Mouse (Mus musculus): ENCODE measurements at regions not wholly inside any gene's neighbourhood (a gene's known extent, or its start where the extent isn't known, plus 50 kb on each side); places are given as distances from the start of the nearest gene placed in this dataset.

DNA sequence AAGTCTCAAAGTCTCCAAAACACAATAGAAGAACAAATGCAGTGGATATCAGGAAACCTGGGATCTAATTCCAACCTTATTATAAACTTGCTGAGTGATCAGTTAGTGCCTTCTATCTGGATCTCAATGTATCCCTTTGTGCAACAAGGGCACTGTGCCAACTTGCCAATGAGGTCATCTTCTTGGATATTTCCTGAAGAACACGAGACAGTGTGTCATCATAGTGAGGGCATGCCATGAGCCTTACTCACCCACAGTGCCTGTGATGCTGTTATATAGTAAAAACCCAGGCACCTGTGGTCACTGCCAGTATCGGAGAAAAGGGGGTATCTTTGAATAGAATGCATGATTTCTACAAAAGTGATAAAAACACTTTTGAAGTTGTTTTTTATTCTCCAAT, 60.2 kb upstream of the Cd34 start:
- peak; percentile 11 for DNase-seq (ENCODE audit: low spot score)

DNA sequence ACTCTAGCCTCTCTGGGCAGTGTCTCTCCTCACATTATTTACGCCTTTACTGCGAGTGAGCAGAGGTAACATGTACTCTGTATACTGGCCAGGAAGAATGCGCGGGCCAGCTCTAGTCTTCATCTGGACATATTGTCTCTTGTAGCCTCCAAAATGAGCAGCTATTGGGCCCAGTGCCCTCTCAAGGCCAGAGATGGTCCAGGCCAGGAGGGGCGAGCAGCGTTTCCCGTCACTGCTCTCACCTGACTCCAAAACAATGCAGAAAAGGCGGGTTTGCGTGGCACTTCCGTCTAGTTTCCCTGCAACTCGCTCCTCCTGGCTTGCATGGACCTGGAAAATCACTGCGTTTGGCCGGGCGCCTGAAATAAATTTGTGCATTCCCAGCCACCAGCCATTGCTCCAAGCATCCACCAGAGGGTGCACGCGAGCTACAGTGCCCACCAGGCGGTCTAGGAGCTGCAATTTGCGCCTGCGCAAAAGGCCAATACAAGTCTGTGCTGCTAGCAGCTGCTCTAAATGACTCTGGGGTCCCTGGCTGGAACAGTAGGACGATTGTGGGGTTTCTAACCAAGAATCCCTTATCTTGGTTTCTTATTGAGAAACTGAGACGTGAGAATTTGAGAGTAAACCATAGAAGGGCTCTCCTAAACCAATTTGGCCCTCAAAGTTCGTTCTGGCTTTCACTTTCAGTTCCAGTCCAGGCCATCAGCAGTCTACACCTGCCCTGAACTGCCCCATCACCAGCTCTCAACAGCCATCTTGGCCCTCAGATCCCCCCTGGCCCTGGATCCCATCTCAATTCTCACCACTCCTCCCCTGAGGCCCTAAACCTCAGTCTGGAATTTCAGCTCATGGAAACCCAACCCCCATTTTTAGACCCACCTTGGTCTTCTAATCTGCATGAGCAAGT, 59.0 kb upstream of the Cd34 start:
- peak; percentile 86 for DNase-seq (ENCODE audit: low spot score)

DNA sequence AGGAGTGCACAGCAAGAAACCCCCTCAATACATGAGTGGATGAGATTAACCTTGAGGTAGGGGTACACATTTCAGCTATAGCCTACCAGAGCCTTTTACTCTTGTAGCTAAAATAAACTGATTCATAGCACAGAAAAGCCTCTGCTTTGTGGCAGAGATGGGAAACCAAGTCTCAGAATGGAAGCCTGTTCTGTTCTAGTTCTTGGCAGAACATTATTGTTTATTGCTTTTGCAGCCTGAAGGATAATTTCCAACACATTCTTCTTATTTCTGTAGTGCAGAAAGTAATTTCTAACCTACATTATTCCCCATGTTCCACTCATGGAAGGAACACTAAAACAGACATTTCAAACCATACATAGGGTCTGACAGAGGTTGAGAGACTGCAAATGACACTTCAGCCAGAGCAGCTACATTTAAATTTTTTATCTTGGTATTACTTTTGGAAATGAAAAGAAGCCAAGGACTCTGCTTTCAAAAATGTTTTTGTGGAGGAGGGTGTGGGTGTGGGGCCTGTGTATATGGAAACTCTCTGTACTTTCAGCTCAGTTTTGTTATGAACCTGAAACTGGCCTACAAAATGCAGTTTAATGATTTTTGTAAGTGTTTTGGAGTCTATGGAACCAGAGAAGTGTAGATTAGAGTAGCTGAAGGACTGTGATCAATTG, 56.9 kb upstream of the Cd34 start:
- DNase-seq (ENCODE audit: low spot score) = peak; percentile 5

DNA sequence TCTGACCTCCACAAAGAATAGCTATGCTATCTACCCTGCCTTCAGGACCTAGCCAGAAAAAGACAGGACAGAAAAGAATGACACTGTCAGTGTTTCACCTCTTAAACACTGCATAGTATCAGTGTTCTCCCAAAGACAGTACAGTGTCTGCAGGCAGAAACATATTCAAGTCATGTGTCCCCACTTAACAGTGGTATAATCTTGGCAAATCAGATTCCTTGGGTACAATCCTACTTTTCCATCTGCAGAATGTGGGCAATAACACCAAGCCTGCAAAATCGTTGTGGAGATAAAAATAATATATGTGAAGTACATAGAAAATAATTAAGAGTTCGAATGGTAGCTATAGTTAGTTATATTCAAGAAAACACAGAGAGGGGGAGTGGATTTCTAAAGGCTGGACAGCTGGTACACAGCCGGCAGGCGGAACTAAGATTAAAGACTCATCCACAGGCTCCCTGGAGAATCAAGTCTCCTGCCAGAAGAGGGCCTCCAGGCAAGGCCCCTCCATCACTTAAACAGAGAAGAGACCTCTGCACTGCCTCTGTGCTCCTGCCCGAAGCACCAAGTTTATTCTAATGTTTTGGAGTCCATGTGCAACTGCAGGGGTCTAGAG, 53.4 kb upstream of the Cd34 start:
- peak; percentile 25 for DNase-seq (ENCODE audit: low spot score)

DNA sequence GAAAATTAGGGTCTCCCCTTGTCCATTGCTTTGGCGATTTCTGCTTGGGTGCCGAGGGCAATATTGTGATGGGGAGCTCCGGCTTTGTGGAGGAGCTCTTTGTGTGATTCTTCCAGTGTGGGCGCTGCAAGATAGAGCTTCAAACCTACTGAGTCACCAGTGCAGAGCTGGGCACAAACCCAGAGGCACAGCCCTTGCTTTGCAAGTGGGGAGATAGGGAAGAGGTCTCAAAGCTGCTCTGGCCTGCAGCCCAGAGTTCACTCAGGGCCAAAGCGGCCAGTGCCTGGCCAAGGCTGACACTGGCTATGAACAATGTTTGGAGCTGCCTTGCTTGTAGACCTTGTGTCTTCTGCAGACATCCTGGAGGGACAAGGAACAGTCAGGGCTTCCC, 52.9 kb upstream of the Cd34 start:
- DNase-seq (ENCODE audit: low spot score) = peak; percentile 92

Measured in ovary, adult 18-20 months (tissue).